Mouse (Mus musculus) forebrain, embryonic 11.5 days (tissue): ENCODE data around the gene Fcrl5. TPM values are rescaled to one million over a fixed set of nuclear protein-coding genes. Genes with fewer than 3 reads are reported as not detected.

Source experiments
- ATAC-seq: fragments of 200-750 bp; cut with Nextera tagmentation; replicated peaks from 2 replicates; pipeline ENCODE4 v1.8.0; 2017; ENCODE audit warnings: moderate TSS enrichment; ENCODE audit not compliant: low FRiP score
- DNase-seq: peaks from one replicate; pipeline ENCODE4 v3.0.0-alpha.2; 2017; ENCODE audit warnings: low spot score
- H3K27ac ChIP-seq: fragments of 300-500 bp; sonication (generic); 2 replicates; pipeline ENCODE4 v1.5.1; 2014; ENCODE audit warnings: low read depth, low read length
- H3K27me3 ChIP-seq: fragments of 300-500 bp; sonication (generic); 2 replicates; pipeline ENCODE4 v1.6.1; 2014; ENCODE audit warnings: mild to moderate bottlenecking, low read length, mixed read lengths; ENCODE audit not compliant: control insufficient read depth, insufficient read depth
- H3K36me3 ChIP-seq: fragments of 300-500 bp; sonication (generic); 2 replicates; pipeline ENCODE4 v1.6.1; 2014; ENCODE audit warnings: mild to moderate bottlenecking, low read length, moderate library complexity, mixed read lengths; ENCODE audit not compliant: control insufficient read depth, insufficient read depth
- H3K4me1 ChIP-seq: fragments of 300-500 bp; sonication (generic); replicated peaks from 2 replicates; pipeline ENCODE4 v1.6.1; 2014; ENCODE audit warnings: low read length, mixed read lengths; ENCODE audit not compliant: control insufficient read depth, insufficient read depth
- H3K4me2 ChIP-seq: fragments of 300-500 bp; sonication (generic); 2 replicates; pipeline ENCODE4 v1.6.1; 2014; ENCODE audit warnings: low read depth, mild to moderate bottlenecking, low read length, moderate library complexity, mixed read lengths; ENCODE audit not compliant: severe bottlenecking
- H3K4me3 ChIP-seq: fragments of 300-500 bp; sonication (generic); 2 replicates; pipeline ENCODE4 v1.5.1; 2014; ENCODE audit warnings: low read depth, low read length
- H3K9ac ChIP-seq: fragments of 300-500 bp; sonication (generic); 2 replicates; pipeline ENCODE4 v1.6.1; 2014; ENCODE audit warnings: low read length
- H3K9me3 ChIP-seq: fragments of 300-500 bp; sonication (generic); 2 replicates; pipeline ENCODE4 v1.6.1; 2016; ENCODE audit warnings: low read length, mixed read lengths; ENCODE audit not compliant: control insufficient read depth
- WGBS: fragments of 180-500 bp; shearing (Covaris S2); extraction: QIAGEN DNeasy Blood & Tissue Kit; methylation state at CpG from one replicate; pipeline ENCODE4 v1.1.7; 2014; 5-methylcytosine and 5-hydroxymethylcytosine counted together
- polyA plus RNA-seq: library from polyadenylated mRNA; unstranded; fragments of >200 nt; fragmentation: Nextera tagmentation; extraction: Ambion mirVana; gene quantifications from 2 replicates; pipeline ENCODE4 v1.2.1, GENCODE M21; 2014

Gene Fcrl5
- polyA plus RNA-seq, 1 experiment from 2014 or later = not detected

- Histone ChIP-seq H3K4me3 (no peak overlapping the region), H3K4me2 (no peak overlapping the region), H3K9me3 (no peaks in the 10 kb centered on the region), H3K36me3 (no peaks in the 10 kb centered on the region), H3K27me3 (no peaks in the 10 kb centered on the region), H3K9ac (no peak overlapping the region), H3K27ac (no peak overlapping the region), H3K4me1 (peaks cover 5% of the 10 kb centered on the region)
- ATAC-seq (no peak), DNase-seq (no peak)
- 68% methylated on average over 4 of the region's 4 CpGs for WGBS
Observed at GRCm38 (mm10) chr3:87504749-87505425, 69.3 kb downstream of the Fcrl5 start.

- ATAC-seq = no peak
Observed at GRCm38 (mm10) chr3:87506456-87507416, 71.2 kb downstream of the Fcrl5 start.

GRCm38 (mm10) chr3:87508205-87508901, 72.8 kb downstream of the Fcrl5 start:
- DNase-seq (peak; percentile 91), ATAC-seq (peak; percentile 80)
- Histone ChIP-seq H3K4me2 (peak overlapping the region; percentile 44), H3K27me3 (no peaks in the 10 kb centered on the region), H3K36me3 (no peaks in the 10 kb centered on the region), H3K4me3 (0 out of 2 replicates have a peak overlapping the region, but pooled peaks have one; percentile 2), H3K27ac (no peak overlapping the region), H3K9ac (peak overlapping the region; percentile 37), H3K9me3 (no peaks in the 10 kb centered on the region), H3K4me1 (peaks cover 5% of the 10 kb centered on the region)
- WGBS = 21% methylated on average over 17 of the region's 17 CpGs

More at GRCm38 (mm10) chr3:87506456-87507416, 71.2 kb downstream of the Fcrl5 start:
- H3K36me3 ChIP-seq = no peaks in the 10 kb centered on the region
- no peak for DNase-seq
- no peak overlapping the region for H3K9ac ChIP-seq
- 77% methylated on average over 12 of the region's 12 CpGs for WGBS
- no peaks in the 10 kb centered on the region for H3K9me3 ChIP-seq
- no peak overlapping the region for H3K4me3 ChIP-seq
- no peak overlapping the region for H3K27ac ChIP-seq
- no peaks in the 10 kb centered on the region for H3K27me3 ChIP-seq
- peaks cover 5% of the 10 kb centered on the region for H3K4me1 ChIP-seq
- H3K4me2 ChIP-seq = no peak overlapping the region

GRCm38 (mm10) chr3:87509061-87509460, 73.5 kb downstream of the Fcrl5 start:
- 69% methylated on average over 4 of the region's 4 CpGs for WGBS

GRCm38 (mm10) chr3:87510832-87511231, 75.3 kb downstream of the Fcrl5 start:
- WGBS = 88% methylated on average over 9 of the region's 9 CpGs
- H3K27me3 ChIP-seq = no peaks in the 10 kb centered on the region
- H3K4me2 ChIP-seq = no peak overlapping the region
- H3K9me3 ChIP-seq = no peaks in the 10 kb centered on the region
- H3K4me1 ChIP-seq = peaks cover 5% of the 10 kb centered on the region
- DNase-seq (no peak), ATAC-seq (no peak)
- no peak overlapping the region for H3K9ac ChIP-seq
- no peak overlapping the region for H3K27ac ChIP-seq
- no peaks in the 10 kb centered on the region for H3K36me3 ChIP-seq
- no peak overlapping the region for H3K4me3 ChIP-seq

More at GRCm38 (mm10) chr3:87509061-87509460, 73.5 kb downstream of the Fcrl5 start:
- ATAC-seq (no peak), DNase-seq (no peak)
- no peaks in the 10 kb centered on the region for H3K27me3 ChIP-seq
- no peak overlapping the region for H3K27ac ChIP-seq
- no peaks in the 10 kb centered on the region for H3K9me3 ChIP-seq
- H3K4me3 ChIP-seq = no peak overlapping the region
- H3K4me2 ChIP-seq = no peak overlapping the region
- H3K9ac ChIP-seq = no peak overlapping the region
- no peaks in the 10 kb centered on the region for H3K36me3 ChIP-seq
- H3K4me1 ChIP-seq = peaks cover 5% of the 10 kb centered on the region

- Histone ChIP-seq H3K36me3 (no peaks in the 10 kb centered on the region), H3K9ac (no peak overlapping the region), H3K4me3 (no peak overlapping the region), H3K4me1 (peaks cover 5% of the 10 kb centered on the region), H3K4me2 (no peak overlapping the region), H3K9me3 (no peaks in the 10 kb centered on the region), H3K27me3 (no peaks in the 10 kb centered on the region), H3K27ac (no peak overlapping the region)
- WGBS = 51% methylated on average over 16 of the region's 16 CpGs
- ATAC-seq (no peak), DNase-seq (no peak)
Observed at GRCm38 (mm10) chr3:87511971-87512765, 76.6 kb downstream of the Fcrl5 start.

- WGBS = 64% methylated on average over 13 of the region's 13 CpGs
- H3K9ac ChIP-seq = no peak overlapping the region
- no peaks in the 10 kb centered on the region for H3K36me3 ChIP-seq
- ATAC-seq = no peak
- H3K27ac ChIP-seq = no peak overlapping the region
- no peaks in the 10 kb centered on the region for H3K27me3 ChIP-seq
- DNase-seq = no peak
- H3K4me1 ChIP-seq = no peaks in the 10 kb centered on the region; the same call in 1 of the 2 replicates
- no peak overlapping the region for H3K4me2 ChIP-seq
- H3K9me3 ChIP-seq = no peaks in the 10 kb centered on the region
- no peak overlapping the region for H3K4me3 ChIP-seq
Observed at GRCm38 (mm10) chr3:87515567-87516081, 80.1 kb downstream of the Fcrl5 start.
